Mouse (Mus musculus) E14TG2a.4 (cell line): ENCODE data around the gene Mia.

Experiments
- CTCF ChIP-seq: conservative IDR thresholded peaks from 2 replicates; pipeline ENCODE4 v1.5.1; 2014; ENCODE audit warnings: low read length
- NANOG ChIP-seq: IDR thresholded peaks from 2 replicates; pipeline ENCODE4 v1.6.1; 2014; ENCODE audit warnings: borderline replicate concordance, low read length, mixed read lengths
- POU5F1 ChIP-seq: IDR thresholded peaks from 2 replicates; pipeline ENCODE4 v1.6.1; 2014; ENCODE audit warnings: low read length, borderline replicate concordance

DNA sequence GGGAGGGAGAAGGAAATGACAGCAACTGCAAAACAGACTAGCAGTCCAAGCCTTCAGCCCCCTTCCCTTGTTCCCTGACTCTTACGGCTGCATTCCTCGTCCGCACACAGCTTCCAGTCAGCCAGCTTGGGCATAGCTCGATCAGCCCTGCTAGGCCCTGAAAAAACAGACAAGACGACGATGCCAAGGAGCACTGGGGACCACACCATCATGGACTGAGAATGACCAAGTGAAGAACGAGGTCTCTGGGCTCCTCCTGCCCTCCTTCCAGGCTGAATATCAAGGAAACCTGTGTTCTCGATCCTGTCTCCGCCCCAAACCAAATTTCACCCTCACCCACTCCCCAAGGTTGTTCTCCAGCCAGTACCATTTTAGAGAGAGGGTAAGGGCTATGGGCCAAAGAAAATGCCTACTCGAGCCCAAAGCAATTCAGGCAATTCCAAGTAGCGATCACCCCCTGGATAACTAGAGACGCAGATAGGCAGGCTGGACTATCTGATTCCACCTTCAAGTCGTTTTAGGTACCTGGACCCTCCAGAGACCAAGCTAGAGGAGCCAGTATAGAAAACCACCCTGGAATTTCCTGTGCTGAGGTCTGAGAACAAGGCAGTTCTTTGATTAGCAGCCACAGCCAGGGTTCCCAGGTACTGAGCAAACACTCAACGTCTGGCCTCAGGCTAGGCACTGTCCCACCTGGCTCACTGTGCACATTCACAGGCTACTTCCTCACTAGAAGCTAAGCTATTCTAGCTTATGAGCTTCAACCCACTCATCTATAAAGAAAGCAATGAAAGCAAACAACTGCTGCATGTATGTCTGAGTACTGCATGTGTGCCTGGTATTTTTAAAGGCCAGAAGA is at the start of gene Mia, which contains the start of gene Gm21983:
- TF ChIP-seq CTCF (no peak), NANOG (no peak), POU5F1 (no peak)
